Mouse (Mus musculus): ENCODE measurements around the gene 1190007I07Rik. TPM values are rescaled to one million over a fixed set of nuclear protein-coding genes. Genes with fewer than 3 reads are reported as not detected.
"Not testable (repeated sequence)": the region's sequence is repeated elsewhere in the genome, so short reads cannot be mapped to it uniquely, and the experiment has no call there.

The 1190007I07Rik gene
- polyA plus RNA-seq, 1 experiment, result 13.4 TPM

GRCm38 (mm10) chr10:82630497-82630896, 7.5 kb upstream of the 1190007I07Rik start:
- Histone ChIP-seq H3K4me3 (peak overlapping the region; percentile 50), H3K36me3 (ENCODE audit: control insufficient read depth, insufficient read depth) (peaks cover 11% of the 10 kb centered on the region), H3K79me2 (ENCODE audit: control insufficient read depth, insufficient read depth) (peaks cover 55% of the 10 kb centered on the region), H3K4me2 (ENCODE audit: low read depth) (peak overlapping the region; percentile 91), H3K27me3 (ENCODE audit: control insufficient read depth, insufficient read depth, insufficient read length) (no peaks in the 10 kb centered on the region), H3ac (ENCODE audit: control insufficient read depth, insufficient read length) (peak overlapping the region; percentile 67)
- TF ChIP-seq MYOG (IDR thresholded peaks at IDR 0.05; ENCODE audit: control insufficient read depth in 1 of 3, insufficient read depth in 1 of 3, insufficient read length in 2 of 3, low read depth in 2 of 3), result no peak
- TF ChIP-seq TCF12 (IDR thresholded peaks at IDR 0.05; ENCODE audit: insufficient read depth, poor library complexity, severe bottlenecking), result no peak
- no peak for TF ChIP-seq POLR2A (IDR thresholded peaks at IDR 0.05; ENCODE audit: insufficient read length, low read depth)
- no peak for TF ChIP-seq SRF (IDR thresholded peaks at IDR 0.05; ENCODE audit: control insufficient read depth, insufficient read length, low read depth)
- TF ChIP-seq USF1 (IDR thresholded peaks at IDR 0.05; ENCODE audit: low read depth), result no peak
- TF ChIP-seq MAX (IDR thresholded peaks at IDR 0.05; ENCODE audit: low read depth), result no peak
- TF ChIP-seq REST (IDR thresholded peaks at IDR 0.05; ENCODE audit: insufficient read depth, insufficient read length), result no peak
- TF ChIP-seq E2F4 (IDR thresholded peaks at IDR 0.05; ENCODE audit: insufficient read depth), result no peak
- TF ChIP-seq CEBPB (IDR thresholded peaks at IDR 0.05; ENCODE audit: insufficient read depth, poor library complexity, severe bottlenecking), result no peak
- no peak for TF ChIP-seq MYOD1 (IDR thresholded peaks at IDR 0.05; ENCODE audit: control insufficient read depth in 1 of 3, insufficient read length in 2 of 3, low read depth in 2 of 3)
- no peak for TF ChIP-seq POLR2AphosphoS2 (IDR thresholded peaks at IDR 0.05; ENCODE audit: insufficient read length, low read depth)

- TF ChIP-seq POLR2A (IDR thresholded peaks at IDR 0.05; ENCODE audit: insufficient read length, low read depth), result peak; percentile 49
- TF ChIP-seq E2F4 (IDR thresholded peaks at IDR 0.05; ENCODE audit: insufficient read depth), result peak; percentile 63
- peak; percentile 53 for TF ChIP-seq POLR2AphosphoS2 (IDR thresholded peaks at IDR 0.05; ENCODE audit: insufficient read length, low read depth)
- TF ChIP-seq USF1 (IDR thresholded peaks at IDR 0.05; ENCODE audit: low read depth), result peak; percentile 89
- Histone ChIP-seq H3K36me3 (ENCODE audit: control insufficient read depth, insufficient read depth) (peaks cover 11% of the 10 kb centered on the region), H3K4me3 (peak within 1 kb of the TSS; percentile 50)
Observed at GRCm38 (mm10) chr10:82629586-82630255, 6.7 kb upstream of the 1190007I07Rik start, which contains the start of gene Tdg. TSS of gene Tdg (plus strand) at chr10:82629828.

DNA sequence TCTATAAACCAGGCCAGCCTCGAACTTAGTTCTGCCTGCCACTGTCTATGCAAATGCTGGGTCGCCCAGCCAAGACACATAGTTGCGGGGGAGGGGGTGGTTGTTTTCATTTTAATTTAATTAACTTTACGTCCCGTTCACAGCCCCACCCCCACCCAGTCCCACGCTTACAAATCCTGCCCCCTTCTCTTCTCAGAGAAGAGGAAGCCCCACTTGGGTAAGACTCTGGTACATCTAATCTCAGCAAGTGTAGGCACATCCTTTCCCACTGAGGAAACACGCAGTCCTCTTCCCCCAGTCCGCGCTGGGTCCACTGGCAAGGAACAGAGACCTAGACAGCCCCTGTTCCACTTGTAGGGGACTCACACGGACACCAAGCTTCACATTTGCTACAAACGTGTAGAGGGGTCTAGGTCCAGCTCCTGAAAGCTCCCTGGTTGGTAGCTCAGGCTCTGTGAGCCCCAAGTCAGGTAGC, 6.1 kb upstream of the 1190007I07Rik start:
- H3K27me3 ChIP-seq (ENCODE audit: control insufficient read depth, insufficient read depth, insufficient read length), result no peaks in the 10 kb centered on the region
- no peak for TF ChIP-seq CEBPB (IDR thresholded peaks at IDR 0.05; ENCODE audit: insufficient read depth, poor library complexity, severe bottlenecking)
- no peak for TF ChIP-seq SRF (IDR thresholded peaks at IDR 0.05; ENCODE audit: control insufficient read depth, insufficient read length, low read depth)
- no peak for TF ChIP-seq E2F4 (IDR thresholded peaks at IDR 0.05; ENCODE audit: insufficient read depth)
- H3K4me3 ChIP-seq, result peak overlapping the region; percentile 50
- H3K36me3 ChIP-seq (ENCODE audit: control insufficient read depth, insufficient read depth), result peaks cover 9% of the 10 kb centered on the region
- peaks cover 42% of the 10 kb centered on the region for H3K79me2 ChIP-seq (ENCODE audit: control insufficient read depth, insufficient read depth)
- peak overlapping the region; percentile 93 for H3K4me2 ChIP-seq (ENCODE audit: low read depth)
- H3ac ChIP-seq (ENCODE audit: control insufficient read depth, insufficient read length), result peak overlapping the region; percentile 67

More at GRCm38 (mm10) chr10:82629586-82630255, 6.7 kb upstream of the 1190007I07Rik start, which contains the start of gene Tdg:
- Histone ChIP-seq H3ac (ENCODE audit: control insufficient read depth, insufficient read length) (peak within 1 kb of the TSS; percentile 67), H3K79me2 (ENCODE audit: control insufficient read depth, insufficient read depth) (peaks cover 48% of the 10 kb centered on the region), H3K4me2 (ENCODE audit: low read depth) (peak within 1 kb of the TSS; percentile 93)
- not testable (repeated sequence) for H3K27me3 ChIP-seq (ENCODE audit: control insufficient read depth, insufficient read depth, insufficient read length)

- not testable (repeated sequence) for H3ac ChIP-seq (ENCODE audit: control insufficient read depth, insufficient read length); H3K79me2 ChIP-seq (ENCODE audit: control insufficient read depth, insufficient read depth); H3K27me3 ChIP-seq (ENCODE audit: control insufficient read depth, insufficient read depth, insufficient read length); H3K36me3 ChIP-seq (ENCODE audit: control insufficient read depth, insufficient read depth)
- Histone ChIP-seq H3K4me3 (peak overlapping the region; percentile 45), H3K4me2 (ENCODE audit: low read depth) (peak overlapping the region; percentile 84)
Observed at GRCm38 (mm10) chr10:82623553-82623932, 515 bp upstream of the 1190007I07Rik start.

DNA sequence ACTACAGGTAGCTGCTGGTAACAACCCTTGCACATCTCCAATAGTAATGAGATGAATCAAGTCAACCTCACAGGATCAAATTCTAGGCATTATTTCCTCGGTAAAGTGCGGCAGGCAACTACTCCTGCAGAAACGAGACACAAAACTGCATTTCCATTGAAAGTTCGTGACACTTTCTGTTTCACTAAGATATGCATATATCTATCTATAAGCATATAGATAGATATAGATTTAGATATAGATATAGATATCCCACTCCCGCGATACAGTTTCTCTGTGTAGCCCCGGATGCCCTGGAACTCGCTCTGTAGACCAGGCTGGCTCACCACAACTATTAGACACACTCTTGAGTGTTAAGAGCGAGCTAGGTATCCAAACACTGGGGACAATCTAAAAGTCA, 793 bp downstream of the 1190007I07Rik start:
- Histone ChIP-seq H3K36me3 (ENCODE audit: control insufficient read depth, insufficient read depth) (no peaks in the 10 kb centered on the region), H3K79me2 (ENCODE audit: control insufficient read depth, insufficient read depth) (no peaks in the 10 kb centered on the region), H3K27me3 (ENCODE audit: control insufficient read depth, insufficient read depth, insufficient read length) (no peaks in the 10 kb centered on the region), H3K4me2 (ENCODE audit: low read depth) (peak overlapping the region; percentile 84), H3K4me3 (peak overlapping the region; percentile 45), H3ac (ENCODE audit: control insufficient read depth, insufficient read length) (peak overlapping the region; percentile 15)
- TF ChIP-seq MYOD1 (IDR thresholded peaks at IDR 0.05; ENCODE audit: control insufficient read depth in 1 of 3, insufficient read length in 2 of 3, low read depth in 2 of 3), result no peak
- TF ChIP-seq E2F4 (IDR thresholded peaks at IDR 0.05; ENCODE audit: insufficient read depth), result no peak
- no peak for TF ChIP-seq MAX (IDR thresholded peaks at IDR 0.05; ENCODE audit: low read depth)
- TF ChIP-seq TCF3 (IDR thresholded peaks at IDR 0.05; ENCODE audit: insufficient read length, low read depth), result no peak
- TF ChIP-seq MYOG (IDR thresholded peaks at IDR 0.05; ENCODE audit: control insufficient read depth in 1 of 3, insufficient read depth in 1 of 3, insufficient read length in 2 of 3, low read depth in 2 of 3), result no peak
- no peak for TF ChIP-seq POLR2AphosphoS2 (IDR thresholded peaks at IDR 0.05; ENCODE audit: insufficient read length, low read depth)
- TF ChIP-seq REST (IDR thresholded peaks at IDR 0.05; ENCODE audit: insufficient read depth, insufficient read length), result no peak
- TF ChIP-seq SRF (IDR thresholded peaks at IDR 0.05; ENCODE audit: control insufficient read depth, insufficient read length, low read depth), result no peak

- not testable (repeated sequence) for H3K4me2 ChIP-seq (ENCODE audit: low read depth); H3K4me3 ChIP-seq; H3K79me2 ChIP-seq (ENCODE audit: control insufficient read depth, insufficient read depth); H3ac ChIP-seq (ENCODE audit: control insufficient read depth, insufficient read length); H3K36me3 ChIP-seq (ENCODE audit: control insufficient read depth, insufficient read depth); H3K27me3 ChIP-seq (ENCODE audit: control insufficient read depth, insufficient read depth, insufficient read length)
Observed at GRCm38 (mm10) chr10:82594421-82594820, 28.6 kb downstream of the 1190007I07Rik start.

DNA sequence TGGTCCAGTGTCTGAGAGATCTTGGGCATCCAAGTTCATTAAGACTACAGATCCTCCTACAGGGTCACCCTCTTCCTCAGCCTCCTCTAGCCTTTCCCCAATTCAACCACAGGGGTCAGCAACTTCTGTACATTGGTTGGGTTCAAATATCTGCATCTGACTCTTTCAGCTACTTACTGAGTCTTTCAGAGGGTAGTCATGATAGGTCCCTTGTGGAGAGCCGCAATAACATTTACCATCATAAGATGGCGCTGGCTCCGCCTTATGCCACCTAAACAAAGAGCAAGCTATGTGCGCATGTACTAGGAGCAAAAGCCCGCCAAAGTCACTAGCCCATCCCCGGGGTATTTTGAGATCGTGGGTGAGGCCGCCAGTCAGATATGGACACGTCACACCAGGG, 33.4 kb downstream of the 1190007I07Rik start:
- not testable (repeated sequence) for H3ac ChIP-seq (ENCODE audit: control insufficient read depth, insufficient read length); H3K79me2 ChIP-seq (ENCODE audit: control insufficient read depth, insufficient read depth); H3K4me2 ChIP-seq (ENCODE audit: low read depth); H3K27me3 ChIP-seq (ENCODE audit: control insufficient read depth, insufficient read depth, insufficient read length); H3K36me3 ChIP-seq (ENCODE audit: control insufficient read depth, insufficient read depth); H3K4me3 ChIP-seq

- not testable (repeated sequence) for H3K4me2 ChIP-seq (ENCODE audit: low read depth); H3ac ChIP-seq (ENCODE audit: control insufficient read depth, insufficient read length); H3K79me2 ChIP-seq (ENCODE audit: control insufficient read depth, insufficient read depth); H3K27me3 ChIP-seq (ENCODE audit: control insufficient read depth, insufficient read depth, insufficient read length); H3K4me3 ChIP-seq; H3K36me3 ChIP-seq (ENCODE audit: control insufficient read depth, insufficient read depth)
Observed at GRCm38 (mm10) chr10:82571091-82571490, 51.9 kb downstream of the 1190007I07Rik start.

All from myocyte (in vitro differentiated cells).